Mouse (Mus musculus): ENCODE data around the gene Slc22a6. TPM values are rescaled to one million over a fixed set of nuclear protein-coding genes. Genes with fewer than 3 reads are reported as not detected.

Slc22a6 gene
- polyA plus RNA-seq, 1 experiment from 2014 or later: 0.03 TPM

GRCm38 (mm10) chr19:8599229-8599628 is 18.6 kb upstream of the Slc22a6 start:
- H3K4me2 ChIP-seq (replicated peaks; ENCODE audit: low read depth): no peak overlapping the region
- H3K4me1 ChIP-seq (replicated peaks; ENCODE audit: control insufficient read depth, insufficient read depth, low read length): 0 out of 2 replicates have a peak, but pooled peaks cover 4% of the 10 kb centered on the region
- no peaks in the 10 kb centered on the region for H3K27me3 ChIP-seq (replicated peaks; ENCODE audit: control insufficient read depth, insufficient read depth, low read length)
- no peak overlapping the region for H3K9ac ChIP-seq (ENCODE audit: low read depth, low read length)
- H3K9me3 ChIP-seq (ENCODE audit: control insufficient read depth): no peaks in the 10 kb centered on the region
- no peak overlapping the region for H3K27ac ChIP-seq (ENCODE audit: low read depth, low read length)
- 62% methylated on average over 2 of the region's 2 CpGs for WGBS
- ATAC-seq: no peak
- no peaks in the 10 kb centered on the region for H3K36me3 ChIP-seq (ENCODE audit: control insufficient read depth, insufficient read depth)
- no peak overlapping the region for H3K4me3 ChIP-seq (ENCODE audit: low read depth, low read length)
- TF ChIP-seq CTCF (IDR thresholded peaks at IDR 0.05; ENCODE audit: low read depth): no peak

- no peak for ATAC-seq
- Histone ChIP-seq H3K9ac (ENCODE audit: low read depth, low read length) (no peak overlapping the region), H3K4me1 (replicated peaks; ENCODE audit: control insufficient read depth, insufficient read depth, low read length) (0 out of 2 replicates have a peak, but pooled peaks cover 4% of the 10 kb centered on the region), H3K27ac (ENCODE audit: low read depth, low read length) (no peak overlapping the region), H3K27me3 (replicated peaks; ENCODE audit: control insufficient read depth, insufficient read depth, low read length) (no peaks in the 10 kb centered on the region), H3K4me3 (ENCODE audit: low read depth, low read length) (no peak overlapping the region), H3K36me3 (ENCODE audit: control insufficient read depth, insufficient read depth) (no peaks in the 10 kb centered on the region), H3K9me3 (ENCODE audit: control insufficient read depth) (no peaks in the 10 kb centered on the region), H3K4me2 (replicated peaks; ENCODE audit: low read depth) (no peak overlapping the region)
- TF ChIP-seq CTCF (IDR thresholded peaks at IDR 0.05; ENCODE audit: low read depth): no peak
Measured at GRCm38 (mm10) chr19:8601922-8602321, 15.9 kb upstream of the Slc22a6 start.

DNA sequence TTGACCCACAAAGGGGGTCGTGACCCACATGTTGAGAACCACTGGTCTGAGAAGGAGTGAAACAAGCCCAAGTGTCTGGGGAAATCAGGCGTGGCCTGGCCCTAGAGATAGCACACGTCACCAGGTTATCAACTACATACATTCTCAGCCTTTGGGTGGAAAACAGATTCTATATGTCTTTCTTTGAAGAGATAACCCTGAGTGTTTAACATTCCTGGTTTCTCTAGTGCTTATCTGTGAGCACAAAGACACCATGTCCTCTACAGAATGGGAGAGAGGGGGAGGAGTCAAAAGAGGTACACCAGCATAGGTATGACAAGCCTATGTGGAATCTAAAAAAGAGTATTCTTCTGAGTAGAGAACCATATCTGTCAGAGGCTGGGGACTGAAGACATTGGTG is 14.9 kb upstream of the Slc22a6 start:
- WGBS: 45% methylated on average over 3 of the region's 3 CpGs

DNA sequence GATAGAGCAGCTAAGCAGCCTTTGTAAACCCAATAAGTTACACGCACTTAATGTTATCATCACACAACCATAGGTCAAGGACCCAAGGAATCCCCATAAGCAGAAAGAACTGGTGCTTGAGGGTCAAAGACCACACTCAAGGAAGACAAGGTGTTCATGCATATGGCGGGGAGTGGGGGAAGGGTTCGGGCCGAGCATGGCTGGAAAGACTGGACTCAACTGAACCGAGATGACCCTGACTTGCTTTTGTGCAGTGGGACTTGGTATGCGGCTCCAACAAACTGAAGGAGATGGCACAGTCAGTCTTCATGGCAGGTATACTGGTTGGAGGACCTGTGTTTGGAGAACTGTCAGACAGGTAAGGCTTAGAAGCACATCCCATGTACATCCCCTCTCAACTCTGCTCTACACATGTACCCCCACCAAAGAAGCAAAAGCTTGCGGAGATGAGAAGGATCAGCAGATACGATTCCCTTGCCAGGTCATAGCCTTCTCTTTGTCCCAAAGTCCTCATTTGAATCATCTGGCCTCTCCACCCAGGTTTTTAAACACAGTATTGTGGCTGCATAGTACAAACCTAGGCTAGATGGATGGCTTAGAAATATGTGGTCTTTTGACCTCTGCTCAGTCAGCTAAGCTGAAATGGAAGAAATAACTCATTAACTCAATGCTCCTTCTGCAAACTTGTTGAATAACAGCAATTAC is 13.2 kb upstream of the Slc22a6 start:
- no peaks in the 10 kb centered on the region for H3K9me3 ChIP-seq (ENCODE audit: control insufficient read depth)
- H3K27me3 ChIP-seq (replicated peaks; ENCODE audit: control insufficient read depth, insufficient read depth, low read length): no peaks in the 10 kb centered on the region
- no peaks in the 10 kb centered on the region for H3K4me1 ChIP-seq (replicated peaks; ENCODE audit: control insufficient read depth, insufficient read depth, low read length)
- no peak for ATAC-seq
- H3K9ac ChIP-seq (ENCODE audit: low read depth, low read length): no peak overlapping the region
- WGBS: 85% methylated on average over 8 of the region's 8 CpGs
- H3K4me3 ChIP-seq (ENCODE audit: low read depth, low read length): no peak overlapping the region
- TF ChIP-seq CTCF (IDR thresholded peaks at IDR 0.05; ENCODE audit: low read depth): no peak
- H3K4me2 ChIP-seq (replicated peaks; ENCODE audit: low read depth): no peak overlapping the region
- no peak overlapping the region for H3K27ac ChIP-seq (ENCODE audit: low read depth, low read length)
- H3K36me3 ChIP-seq (ENCODE audit: control insufficient read depth, insufficient read depth): no peaks in the 10 kb centered on the region

More for the DNA sequence above, 14.9 kb upstream of the Slc22a6 start:
- TF ChIP-seq CTCF (IDR thresholded peaks at IDR 0.05; ENCODE audit: low read depth): no peak
- no peak overlapping the region for H3K4me3 ChIP-seq (ENCODE audit: low read depth, low read length)
- no peaks in the 10 kb centered on the region for H3K9me3 ChIP-seq (ENCODE audit: control insufficient read depth)
- no peak overlapping the region for H3K4me2 ChIP-seq (replicated peaks; ENCODE audit: low read depth)
- 0 out of 2 replicates have a peak, but pooled peaks cover 4% of the 10 kb centered on the region for H3K4me1 ChIP-seq (replicated peaks; ENCODE audit: control insufficient read depth, insufficient read depth, low read length)
- no peak overlapping the region for H3K9ac ChIP-seq (ENCODE audit: low read depth, low read length)
- H3K36me3 ChIP-seq (ENCODE audit: control insufficient read depth, insufficient read depth): no peaks in the 10 kb centered on the region
- no peak overlapping the region for H3K27ac ChIP-seq (ENCODE audit: low read depth, low read length)
- H3K27me3 ChIP-seq (replicated peaks; ENCODE audit: control insufficient read depth, insufficient read depth, low read length): no peaks in the 10 kb centered on the region
- ATAC-seq: no peak

DNA sequence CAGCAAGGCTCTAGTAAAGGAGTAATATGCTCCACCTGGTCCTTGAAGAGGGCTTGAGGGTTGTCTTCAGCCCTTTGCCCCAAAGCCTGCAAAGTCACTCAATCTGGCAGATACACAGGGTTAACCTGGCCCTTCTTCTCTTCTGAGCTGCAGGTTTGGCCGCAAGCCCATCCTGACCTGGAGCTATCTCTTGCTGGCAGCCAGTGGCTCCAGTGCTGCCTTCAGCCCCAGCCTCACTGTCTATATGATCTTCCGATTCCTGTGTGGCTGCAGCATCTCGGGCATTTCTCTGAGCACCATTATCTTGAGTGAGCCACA is 12.6 kb upstream of the Slc22a6 start:
- no peaks in the 10 kb centered on the region for H3K4me1 ChIP-seq (replicated peaks; ENCODE audit: control insufficient read depth, insufficient read depth, low read length)
- H3K9me3 ChIP-seq (ENCODE audit: control insufficient read depth): no peaks in the 10 kb centered on the region
- no peak overlapping the region for H3K27ac ChIP-seq (ENCODE audit: low read depth, low read length)
- H3K4me3 ChIP-seq (ENCODE audit: low read depth, low read length): no peak overlapping the region
- no peak for TF ChIP-seq CTCF (IDR thresholded peaks at IDR 0.05; ENCODE audit: low read depth)
- no peaks in the 10 kb centered on the region for H3K27me3 ChIP-seq (replicated peaks; ENCODE audit: control insufficient read depth, insufficient read depth, low read length)
- WGBS: 74% methylated on average over 3 of the region's 3 CpGs
- no peak overlapping the region for H3K9ac ChIP-seq (ENCODE audit: low read depth, low read length)
- H3K36me3 ChIP-seq (ENCODE audit: control insufficient read depth, insufficient read depth): no peaks in the 10 kb centered on the region
- H3K4me2 ChIP-seq (replicated peaks; ENCODE audit: low read depth): no peak overlapping the region
- ATAC-seq: no peak

- no peak overlapping the region for H3K27ac ChIP-seq (ENCODE audit: low read depth, low read length)
- no peak overlapping the region for H3K4me2 ChIP-seq (replicated peaks; ENCODE audit: low read depth)
- no peak overlapping the region for H3K4me3 ChIP-seq (ENCODE audit: low read depth, low read length)
- H3K9me3 ChIP-seq (ENCODE audit: control insufficient read depth): no peaks in the 10 kb centered on the region
- TF ChIP-seq CTCF (IDR thresholded peaks at IDR 0.05; ENCODE audit: low read depth): no peak
- 84% methylated on average over 8 of the region's 8 CpGs for WGBS
- no peak for ATAC-seq
- H3K27me3 ChIP-seq (replicated peaks; ENCODE audit: control insufficient read depth, insufficient read depth, low read length): no peaks in the 10 kb centered on the region
- H3K36me3 ChIP-seq (ENCODE audit: control insufficient read depth, insufficient read depth): no peaks in the 10 kb centered on the region
- H3K4me1 ChIP-seq (replicated peaks; ENCODE audit: control insufficient read depth, insufficient read depth, low read length): no peaks in the 10 kb centered on the region
- H3K9ac ChIP-seq (ENCODE audit: low read depth, low read length): no peak overlapping the region
Measured at GRCm38 (mm10) chr19:8611358-8612123, 6.3 kb upstream of the Slc22a6 start.

Measured in intestine, postnatal 0 days (tissue).